Mouse (Mus musculus): ENCODE data around the gene Nectin1. TPM values are rescaled to one million over a fixed set of nuclear protein-coding genes. Genes with fewer than 3 reads are reported as not detected.

Gene Nectin1
- polyA plus RNA-seq, 1 experiment from 2014 or later: 8.2 TPM

- H3K27me3 ChIP-seq (replicated peaks; ENCODE audit: insufficient read depth, low read length): no peaks in the 10 kb centered on the region
- H3K4me2 ChIP-seq (replicated peaks; ENCODE audit: low read depth, low read length): 0 out of 2 replicates have a peak overlapping the region, but pooled peaks have one; percentile 17
- H3K4me1 ChIP-seq (ENCODE audit: insufficient read depth, low read depth, low read length): peaks cover 6% of the 10 kb centered on the region; the same call in 1 of the 2 replicates
- H3K27ac ChIP-seq (ENCODE audit: low read length): no peak overlapping the region
- H3K9ac ChIP-seq (replicated peaks; ENCODE audit: low read depth): no peak overlapping the region
- H3K4me3 ChIP-seq (ENCODE audit: low read depth, low read length): no peak overlapping the region
- 16% methylated on average over 10 of the region's 10 CpGs for WGBS
- H3K36me3 ChIP-seq (ENCODE audit: insufficient read depth, low read length): no peaks in the 10 kb centered on the region
- H3K9me3 ChIP-seq (ENCODE audit: low read length): no peaks in the 10 kb centered on the region
- TF ChIP-seq EP300 (IDR thresholded peaks at IDR 0.05) (peak; percentile 83), CTCF (IDR thresholded peaks at IDR 0.05) (no peak)
- ATAC-seq: peak; percentile 87
- peak; percentile 74 for DNase-seq (ENCODE audit: low spot score)
Measured at GRCm38 (mm10) chr9:43729450-43730266, 14.1 kb upstream of the Nectin1 start.

- ATAC-seq: peak; percentile 48
- TF ChIP-seq CTCF (IDR thresholded peaks at IDR 0.05): peak; percentile 83
- TF ChIP-seq EP300 (IDR thresholded peaks at IDR 0.05): no peak
- no peaks in the 10 kb centered on the region for H3K36me3 ChIP-seq (ENCODE audit: insufficient read depth, low read length)
Measured at GRCm38 (mm10) chr9:43730284-43731027, 13.3 kb upstream of the Nectin1 start.

GRCm38 (mm10) chr9:43731880-43732279, 11.9 kb upstream of the Nectin1 start:
- Histone ChIP-seq H3K9me3 (ENCODE audit: low read length) (no peaks in the 10 kb centered on the region), H3K36me3 (ENCODE audit: insufficient read depth, low read length) (no peaks in the 10 kb centered on the region), H3K4me1 (ENCODE audit: insufficient read depth, low read depth, low read length) (peaks cover 6% of the 10 kb centered on the region; the same call in 1 of the 2 replicates), H3K27ac (ENCODE audit: low read length) (no peak overlapping the region), H3K4me3 (ENCODE audit: low read depth, low read length) (no peak overlapping the region), H3K9ac (replicated peaks; ENCODE audit: low read depth) (no peak overlapping the region), H3K27me3 (replicated peaks; ENCODE audit: insufficient read depth, low read length) (no peaks in the 10 kb centered on the region), H3K4me2 (replicated peaks; ENCODE audit: low read depth, low read length) (no peak overlapping the region)
- DNase-seq (ENCODE audit: low spot score) (no peak), ATAC-seq (no peak)
- WGBS: 55% methylated on average over 6 of the region's 6 CpGs
- TF ChIP-seq CTCF (IDR thresholded peaks at IDR 0.05) (no peak), EP300 (IDR thresholded peaks at IDR 0.05) (no peak)

More at GRCm38 (mm10) chr9:43730284-43731027, 13.3 kb upstream of the Nectin1 start:
- peaks cover 6% of the 10 kb centered on the region; the same call in 1 of the 2 replicates for H3K4me1 ChIP-seq (ENCODE audit: insufficient read depth, low read depth, low read length)
- no peaks in the 10 kb centered on the region for H3K27me3 ChIP-seq (replicated peaks; ENCODE audit: insufficient read depth, low read length)
- H3K4me2 ChIP-seq (replicated peaks; ENCODE audit: low read depth, low read length): no peak overlapping the region
- no peak overlapping the region for H3K4me3 ChIP-seq (ENCODE audit: low read depth, low read length)
- H3K9ac ChIP-seq (replicated peaks; ENCODE audit: low read depth): no peak overlapping the region
- peak; percentile 58 for DNase-seq (ENCODE audit: low spot score)
- H3K9me3 ChIP-seq (ENCODE audit: low read length): no peaks in the 10 kb centered on the region
- 19% methylated on average over 22 of the region's 22 CpGs for WGBS
- H3K27ac ChIP-seq (ENCODE audit: low read length): no peak overlapping the region

GRCm38 (mm10) chr9:43732671-43733070, 11.1 kb upstream of the Nectin1 start:
- Histone ChIP-seq H3K9ac (replicated peaks; ENCODE audit: low read depth) (no peak overlapping the region), H3K27ac (ENCODE audit: low read length) (no peak overlapping the region), H3K4me2 (replicated peaks; ENCODE audit: low read depth, low read length) (no peak overlapping the region), H3K9me3 (ENCODE audit: low read length) (no peaks in the 10 kb centered on the region), H3K4me1 (ENCODE audit: insufficient read depth, low read depth, low read length) (peaks cover 12% of the 10 kb centered on the region; the same call in 1 of the 2 replicates), H3K36me3 (ENCODE audit: insufficient read depth, low read length) (no peaks in the 10 kb centered on the region), H3K27me3 (replicated peaks; ENCODE audit: insufficient read depth, low read length) (no peaks in the 10 kb centered on the region), H3K4me3 (ENCODE audit: low read depth, low read length) (no peak overlapping the region)
- ATAC-seq (no peak), DNase-seq (ENCODE audit: low spot score) (no peak)
- TF ChIP-seq CTCF (IDR thresholded peaks at IDR 0.05): no peak
- TF ChIP-seq EP300 (IDR thresholded peaks at IDR 0.05): no peak
- WGBS: 50% methylated on average over 8 of the region's 8 CpGs

- ATAC-seq: no peak
- Histone ChIP-seq H3K27me3 (replicated peaks; ENCODE audit: insufficient read depth, low read length) (no peaks in the 10 kb centered on the region), H3K9me3 (ENCODE audit: low read length) (no peaks in the 10 kb centered on the region), H3K27ac (ENCODE audit: low read length) (no peak overlapping the region), H3K4me3 (ENCODE audit: low read depth, low read length) (no peak overlapping the region), H3K9ac (replicated peaks; ENCODE audit: low read depth) (no peak overlapping the region), H3K4me2 (replicated peaks; ENCODE audit: low read depth, low read length) (peak overlapping the region; percentile 17), H3K36me3 (ENCODE audit: insufficient read depth, low read length) (no peaks in the 10 kb centered on the region), H3K4me1 (ENCODE audit: insufficient read depth, low read depth, low read length) (peaks cover 11% of the 10 kb centered on the region; the same call in 1 of the 2 replicates)
- peak; percentile 63 for DNase-seq (ENCODE audit: low spot score)
- TF ChIP-seq EP300 (IDR thresholded peaks at IDR 0.05): no peak
- TF ChIP-seq CTCF (IDR thresholded peaks at IDR 0.05): peak; percentile 47
Measured at GRCm38 (mm10) chr9:43734952-43735351, 8.8 kb upstream of the Nectin1 start.
